Mouse (Mus musculus): ENCODE measurements at regions not wholly inside any gene's neighbourhood (a gene's known extent, or its start where the extent isn't known, plus 50 kb on each side); places are given as distances from the start of the nearest gene placed in this dataset.
"Not testable (repeated sequence)": the region's sequence is repeated elsewhere in the genome, so short reads cannot be mapped to it uniquely, and the experiment has no call there.

DNA sequence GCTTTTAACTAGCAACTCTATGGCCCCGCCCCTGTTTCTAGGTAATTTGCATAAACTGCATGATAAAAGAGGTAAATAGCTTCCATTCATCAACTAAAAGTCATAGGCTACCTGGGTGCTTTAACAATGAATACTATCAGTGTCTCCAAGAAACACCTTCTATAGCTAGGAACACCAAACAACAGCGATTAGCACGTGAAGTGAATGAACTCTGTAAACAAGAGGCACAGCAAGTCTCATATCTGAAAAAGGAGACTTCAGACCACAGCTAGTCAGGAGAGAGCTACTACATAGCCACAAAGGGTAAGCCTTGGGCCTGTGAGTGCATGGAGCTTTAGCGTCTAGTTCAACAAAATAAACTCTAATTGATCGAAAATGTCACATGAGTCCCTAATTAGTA lies 602.8 kb downstream of the Dad1 start:
- not testable (repeated sequence) for ATAC-seq (ENCODE audit: insufficient read depth, low read depth); H3K27me3 ChIP-seq (ENCODE audit: control insufficient read depth, insufficient read depth, low read length); H3K4me1 ChIP-seq (ENCODE audit: control insufficient read depth, insufficient read depth); DNase-seq (ENCODE audit: low spot score); H3K9me3 ChIP-seq (replicated peaks; ENCODE audit: control insufficient read depth, low read length); H3K4me2 ChIP-seq (ENCODE audit: low read depth, low read length); H3K4me3 ChIP-seq (ENCODE audit: low read depth, low read length); H3K27ac ChIP-seq (ENCODE audit: low read depth); H3K36me3 ChIP-seq (replicated peaks; ENCODE audit: control insufficient read depth, insufficient read depth, low read length); H3K9ac ChIP-seq (replicated peaks; ENCODE audit: low read depth, low read length)
- 64% methylated on average over 4 of the region's 5 CpGs for WGBS

GRCm38 (mm10) chr14:53649189-53649588 lies 604.7 kb downstream of the Dad1 start:
- ATAC-seq (ENCODE audit: insufficient read depth, low read depth); H3K4me3 ChIP-seq (ENCODE audit: low read depth, low read length); H3K27me3 ChIP-seq (ENCODE audit: control insufficient read depth, insufficient read depth, low read length); H3K4me1 ChIP-seq (ENCODE audit: control insufficient read depth, insufficient read depth); H3K9me3 ChIP-seq (replicated peaks; ENCODE audit: control insufficient read depth, low read length); DNase-seq (ENCODE audit: low spot score); H3K9ac ChIP-seq (replicated peaks; ENCODE audit: low read depth, low read length); H3K36me3 ChIP-seq (replicated peaks; ENCODE audit: control insufficient read depth, insufficient read depth, low read length); H3K27ac ChIP-seq (ENCODE audit: low read depth); H3K4me2 ChIP-seq (ENCODE audit: low read depth, low read length): not testable (repeated sequence)
- 94% methylated on average over 2 of the region's 2 CpGs for WGBS

DNA sequence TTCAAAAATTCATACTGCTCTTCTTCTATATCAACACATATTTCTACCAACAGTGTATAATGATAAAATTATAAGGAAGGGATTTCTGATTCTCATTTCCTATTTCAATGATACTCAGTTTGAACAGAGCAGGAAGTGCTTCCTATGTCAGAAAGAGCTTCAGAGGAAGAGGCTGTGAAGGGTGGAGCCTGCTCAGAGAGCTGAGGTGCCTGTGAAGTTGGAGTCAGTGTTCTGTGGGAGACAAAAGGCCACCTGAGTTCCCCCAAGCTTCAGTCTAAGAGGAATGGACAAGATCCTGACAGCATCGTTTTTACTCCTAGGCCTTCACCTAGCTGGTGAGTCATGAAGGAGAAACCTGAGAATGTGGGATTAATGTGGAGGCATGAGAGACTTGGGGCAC lies 613.5 kb downstream of the Dad1 start:
- not testable (repeated sequence) for DNase-seq (ENCODE audit: low spot score); H3K9ac ChIP-seq (replicated peaks; ENCODE audit: low read depth, low read length); H3K36me3 ChIP-seq (replicated peaks; ENCODE audit: control insufficient read depth, insufficient read depth, low read length); H3K27ac ChIP-seq (ENCODE audit: low read depth); H3K9me3 ChIP-seq (replicated peaks; ENCODE audit: control insufficient read depth, low read length); H3K4me3 ChIP-seq (ENCODE audit: low read depth, low read length); ATAC-seq (ENCODE audit: insufficient read depth, low read depth); H3K4me2 ChIP-seq (ENCODE audit: low read depth, low read length); H3K27me3 ChIP-seq (ENCODE audit: control insufficient read depth, insufficient read depth, low read length); H3K4me1 ChIP-seq (ENCODE audit: control insufficient read depth, insufficient read depth)
- WGBS: 57% methylated on average over 1 of the region's 1 CpGs

DNA sequence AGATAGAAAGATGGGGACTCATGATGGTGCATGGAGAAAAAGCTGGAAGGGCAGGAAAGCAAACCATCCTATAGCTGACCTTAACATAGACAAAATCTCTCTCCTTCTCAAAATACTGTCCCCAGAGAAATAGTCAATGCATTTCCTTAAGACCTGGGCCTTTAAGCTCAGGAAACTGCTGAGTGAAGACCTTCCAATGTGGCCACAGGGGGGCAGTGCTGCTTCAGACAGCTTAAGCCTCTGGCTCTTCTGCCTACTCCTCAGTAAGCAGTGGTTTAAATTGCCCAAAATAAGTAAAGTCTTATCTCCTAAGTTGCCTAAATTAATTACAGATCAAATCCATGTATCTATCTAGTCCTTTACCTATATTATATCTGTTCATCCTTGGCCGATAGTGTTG lies 616.2 kb downstream of the Dad1 start:
- H3K9ac ChIP-seq (replicated peaks; ENCODE audit: low read depth, low read length): not testable (repeated sequence)
- 80% methylated on average over 1 of the region's 1 CpGs for WGBS

DNA sequence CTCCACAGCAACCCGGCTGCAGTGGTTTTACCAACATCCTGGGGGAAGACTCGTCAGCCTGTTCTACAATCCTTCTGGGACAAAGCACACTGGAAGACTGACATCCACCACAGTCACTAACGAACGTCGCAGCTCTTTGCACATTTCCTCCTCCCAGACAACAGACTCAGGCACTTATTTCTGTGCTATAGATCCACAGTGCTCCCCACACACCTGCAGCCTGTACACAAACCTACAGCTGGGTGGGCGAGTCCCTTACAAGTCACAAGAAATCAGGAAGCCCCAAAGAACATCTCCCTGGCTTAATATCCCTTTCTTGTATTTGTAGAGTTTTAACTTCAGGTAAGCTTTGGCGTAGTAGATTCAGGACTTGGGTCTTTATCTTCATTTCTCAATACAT lies 618.7 kb downstream of the Dad1 start:
- H3K9ac ChIP-seq (replicated peaks; ENCODE audit: low read depth, low read length); H3K27me3 ChIP-seq (ENCODE audit: control insufficient read depth, insufficient read depth, low read length); H3K4me3 ChIP-seq (ENCODE audit: low read depth, low read length); H3K27ac ChIP-seq (ENCODE audit: low read depth); ATAC-seq (ENCODE audit: insufficient read depth, low read depth); DNase-seq (ENCODE audit: low spot score); H3K9me3 ChIP-seq (replicated peaks; ENCODE audit: control insufficient read depth, low read length); H3K4me1 ChIP-seq (ENCODE audit: control insufficient read depth, insufficient read depth); H3K36me3 ChIP-seq (replicated peaks; ENCODE audit: control insufficient read depth, insufficient read depth, low read length); H3K4me2 ChIP-seq (ENCODE audit: low read depth, low read length): not testable (repeated sequence)
- WGBS: 47% methylated on average over 7 of the region's 7 CpGs

More for the DNA sequence above, 616.2 kb downstream of the Dad1 start:
- not testable (repeated sequence) for H3K4me3 ChIP-seq (ENCODE audit: low read depth, low read length); H3K36me3 ChIP-seq (replicated peaks; ENCODE audit: control insufficient read depth, insufficient read depth, low read length); H3K4me2 ChIP-seq (ENCODE audit: low read depth, low read length); H3K27me3 ChIP-seq (ENCODE audit: control insufficient read depth, insufficient read depth, low read length); ATAC-seq (ENCODE audit: insufficient read depth, low read depth); H3K9me3 ChIP-seq (replicated peaks; ENCODE audit: control insufficient read depth, low read length); H3K27ac ChIP-seq (ENCODE audit: low read depth); H3K4me1 ChIP-seq (ENCODE audit: control insufficient read depth, insufficient read depth)
- DNase-seq (ENCODE audit: low spot score): peak; percentile 10
- peak; percentile 45 for TF ChIP-seq CTCF (IDR thresholded peaks at IDR 0.05; ENCODE audit: low read depth)

GRCm38 (mm10) chr14:53634320-53634979 lies 619.5 kb downstream of the Dad1 start:
- 52% methylated on average over 5 of the region's 5 CpGs for WGBS
- not testable (repeated sequence) for H3K9ac ChIP-seq (replicated peaks; ENCODE audit: low read depth, low read length); H3K4me2 ChIP-seq (ENCODE audit: low read depth, low read length); DNase-seq (ENCODE audit: low spot score); H3K4me3 ChIP-seq (ENCODE audit: low read depth, low read length); H3K9me3 ChIP-seq (replicated peaks; ENCODE audit: control insufficient read depth, low read length); H3K27me3 ChIP-seq (ENCODE audit: control insufficient read depth, insufficient read depth, low read length); ATAC-seq (ENCODE audit: insufficient read depth, low read depth); H3K36me3 ChIP-seq (replicated peaks; ENCODE audit: control insufficient read depth, insufficient read depth, low read length); H3K4me1 ChIP-seq (ENCODE audit: control insufficient read depth, insufficient read depth); H3K27ac ChIP-seq (ENCODE audit: low read depth)

DNA sequence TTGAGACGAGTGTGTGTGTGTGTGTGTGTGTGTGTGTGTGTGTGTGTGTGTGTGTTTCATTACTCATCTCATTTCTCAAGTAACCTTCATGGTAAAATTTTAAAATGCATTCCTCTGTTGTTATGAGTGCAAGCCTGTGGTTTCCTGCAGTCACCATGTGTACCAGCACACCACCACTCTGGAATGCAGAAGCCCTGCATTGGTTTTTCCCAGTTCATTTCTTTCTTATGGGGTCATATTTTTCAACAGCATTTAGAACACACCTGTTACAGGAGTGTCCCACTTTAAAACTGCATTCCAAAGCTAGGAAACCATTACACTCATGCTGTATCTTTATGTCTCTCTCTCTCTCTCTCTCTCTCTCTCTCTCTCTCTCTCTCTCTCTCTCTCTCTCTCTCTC lies 620.2 kb downstream of the Dad1 start:
- H3K9ac ChIP-seq (replicated peaks; ENCODE audit: low read depth, low read length); H3K9me3 ChIP-seq (replicated peaks; ENCODE audit: control insufficient read depth, low read length); ATAC-seq (ENCODE audit: insufficient read depth, low read depth); DNase-seq (ENCODE audit: low spot score); H3K4me1 ChIP-seq (ENCODE audit: control insufficient read depth, insufficient read depth); H3K27ac ChIP-seq (ENCODE audit: low read depth); H3K4me3 ChIP-seq (ENCODE audit: low read depth, low read length); H3K4me2 ChIP-seq (ENCODE audit: low read depth, low read length); H3K27me3 ChIP-seq (ENCODE audit: control insufficient read depth, insufficient read depth, low read length); H3K36me3 ChIP-seq (replicated peaks; ENCODE audit: control insufficient read depth, insufficient read depth, low read length): not testable (repeated sequence)
- 27% methylated on average over 1 of the region's 1 CpGs for WGBS

DNA sequence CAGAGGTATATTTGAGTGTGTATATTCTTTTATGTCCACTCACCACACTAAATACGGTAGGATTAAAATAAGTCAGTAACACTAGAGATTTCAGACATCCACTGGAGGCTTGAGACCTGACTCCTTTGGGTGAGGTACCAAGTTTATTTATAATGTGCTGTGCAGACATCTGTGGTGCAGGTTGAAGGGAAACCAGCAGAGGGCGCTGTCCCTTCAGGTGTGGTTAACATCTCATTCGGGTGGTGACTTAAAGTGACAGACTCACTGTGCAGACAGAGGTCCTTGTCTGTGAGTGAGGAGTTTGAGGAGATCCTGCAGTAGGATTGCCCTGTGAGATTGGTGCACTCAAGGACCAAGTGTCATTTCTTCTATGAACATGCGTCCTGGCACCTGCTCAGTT lies 632.5 kb downstream of the Dad1 start:
- H3K9ac ChIP-seq (replicated peaks; ENCODE audit: low read depth, low read length); H3K27ac ChIP-seq (ENCODE audit: low read depth); H3K4me3 ChIP-seq (ENCODE audit: low read depth, low read length); H3K27me3 ChIP-seq (ENCODE audit: control insufficient read depth, insufficient read depth, low read length); DNase-seq (ENCODE audit: low spot score); ATAC-seq (ENCODE audit: insufficient read depth, low read depth); H3K36me3 ChIP-seq (replicated peaks; ENCODE audit: control insufficient read depth, insufficient read depth, low read length); H3K4me2 ChIP-seq (ENCODE audit: low read depth, low read length); H3K9me3 ChIP-seq (replicated peaks; ENCODE audit: control insufficient read depth, low read length); H3K4me1 ChIP-seq (ENCODE audit: control insufficient read depth, insufficient read depth): not testable (repeated sequence)
- 47% methylated on average over 4 of the region's 4 CpGs for WGBS

DNA sequence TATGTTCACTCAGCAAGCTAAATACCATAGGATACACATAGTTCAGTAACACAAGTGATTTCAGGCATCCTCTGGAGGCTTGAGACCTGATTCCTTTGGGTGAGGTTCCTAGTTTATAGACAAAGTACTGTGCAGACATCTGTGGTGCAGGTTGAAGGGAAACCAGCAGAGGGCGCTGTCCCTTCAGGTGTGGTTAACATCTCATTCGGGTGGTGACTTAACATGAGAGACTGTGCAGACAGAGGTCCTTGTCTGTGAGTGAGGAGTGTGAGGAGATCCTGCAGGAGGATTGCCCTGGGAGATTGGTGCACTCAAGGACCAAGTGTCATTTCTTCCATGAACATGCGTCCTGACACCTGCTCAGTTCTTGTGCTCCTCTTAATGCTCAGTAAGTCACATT lies 637.8 kb downstream of the Dad1 start:
- ATAC-seq (ENCODE audit: insufficient read depth, low read depth); H3K9me3 ChIP-seq (replicated peaks; ENCODE audit: control insufficient read depth, low read length); DNase-seq (ENCODE audit: low spot score); H3K36me3 ChIP-seq (replicated peaks; ENCODE audit: control insufficient read depth, insufficient read depth, low read length); H3K4me1 ChIP-seq (ENCODE audit: control insufficient read depth, insufficient read depth); H3K4me3 ChIP-seq (ENCODE audit: low read depth, low read length); H3K27ac ChIP-seq (ENCODE audit: low read depth); H3K27me3 ChIP-seq (ENCODE audit: control insufficient read depth, insufficient read depth, low read length); H3K9ac ChIP-seq (replicated peaks; ENCODE audit: low read depth, low read length); H3K4me2 ChIP-seq (ENCODE audit: low read depth, low read length): not testable (repeated sequence)
- WGBS: 40% methylated on average over 3 of the region's 3 CpGs

Measured in heart, postnatal 0 days (tissue).